Mouse (Mus musculus) cerebellum, adult 2 months (tissue): ENCODE results near the gene Akr7a5.

ENCODE experiments used
- CTCF ChIP-seq: fragments of 200-500 bp; IDR thresholded peaks from 2 replicates; pipeline ENCODE4 v1.5.1; 2011; ENCODE audit warnings: low read depth, mild to moderate bottlenecking, control low read depth, low read length, moderate library complexity, borderline replicate concordance; ENCODE audit not compliant: insufficient read depth
- POLR2A ChIP-seq: fragments of 200-500 bp; IDR thresholded peaks from 2 replicates; pipeline ENCODE4 v1.6.1; 2011; ENCODE audit warnings: low read length, control low read depth, borderline replicate concordance; ENCODE audit not compliant: insufficient read depth

GRCm38 (mm10) chr4:139292038-139292437 lies 18.5 kb upstream of the Akr7a5 start:
- TF ChIP-seq CTCF (no peak), POLR2A (no peak)
